Mouse (Mus musculus) midbrain, postnatal 0 days (tissue): ENCODE data around the gene Ahcyl1. TPM values are rescaled to one million over a fixed set of nuclear protein-coding genes. Genes with fewer than 3 reads are reported as not detected.

Source experiments
- ATAC-seq: fragments of 200-750 bp; cut with Nextera tagmentation; 2 replicates; pipeline ENCODE4 v1.8.0; 2017; ENCODE audit warnings: moderate number of reproducible peaks, mild to moderate bottlenecking, moderate TSS enrichment, moderate library complexity; ENCODE audit not compliant: low FRiP score
- DNase-seq: peaks from one replicate; pipeline ENCODE4 v3.0.0-alpha.2; 2015; ENCODE audit warnings: low spot score
- H3K27ac ChIP-seq: fragments of 300-500 bp; sonication (generic); 2 replicates; pipeline ENCODE4 v1.5.1; 2014; ENCODE audit warnings: low read depth, mild to moderate bottlenecking, low read length, mixed read lengths
- H3K27me3 ChIP-seq: fragments of 300-500 bp; sonication (generic); 2 replicates; pipeline ENCODE4 v1.6.1; 2014; ENCODE audit warnings: low read length, control low read depth, mixed read lengths; ENCODE audit not compliant: insufficient read depth
- H3K36me3 ChIP-seq: fragments of 300-500 bp; sonication (generic); 2 replicates; pipeline ENCODE4 v1.6.1; 2014; ENCODE audit warnings: low read length, control low read depth, mixed read lengths; ENCODE audit not compliant: insufficient read depth
- H3K4me1 ChIP-seq: fragments of 300-500 bp; sonication (generic); 2 replicates; pipeline ENCODE4 v1.6.1; 2014; ENCODE audit warnings: mild to moderate bottlenecking, control low read depth, antibody characterized with exemption, low read length, mixed read lengths; ENCODE audit not compliant: insufficient read depth
- H3K4me2 ChIP-seq: fragments of 300-500 bp; sonication (generic); 2 replicates; pipeline ENCODE4 v1.6.1; 2014; ENCODE audit warnings: low read depth, mild to moderate bottlenecking, low read length, mixed read lengths; ENCODE audit not compliant: poor library complexity, severe bottlenecking
- H3K4me3 ChIP-seq: fragments of 300-500 bp; sonication (generic); 2 replicates; pipeline ENCODE4 v1.5.1; 2014; ENCODE audit warnings: low read depth, mild to moderate bottlenecking, low read length, moderate library complexity
- H3K9ac ChIP-seq: fragments of 300-500 bp; sonication (generic); replicated peaks from 2 replicates; pipeline ENCODE4 v1.6.1; 2014; ENCODE audit warnings: mild to moderate bottlenecking, low read length, moderate library complexity, mixed read lengths; ENCODE audit not compliant: poor library complexity, severe bottlenecking
- H3K9me3 ChIP-seq: fragments of 300-500 bp; sonication (generic); 2 replicates; pipeline ENCODE4 v1.6.1; 2016; ENCODE audit warnings: low read length, control low read depth
- CTCF ChIP-seq: IDR thresholded peaks from 2 replicates; pipeline ENCODE4 v1.5.1; 2016; ENCODE audit warnings: antibody characterized with exemption, mild to moderate bottlenecking
- WGBS: fragments of 180-500 bp; shearing (Covaris S2); extraction: QIAGEN DNeasy Blood & Tissue Kit; methylation state at CpG from one replicate; pipeline ENCODE4 v1.1.7; 2014; 5-methylcytosine and 5-hydroxymethylcytosine counted together
- polyA plus RNA-seq: library from polyadenylated mRNA; unstranded; fragments of >200 nt; fragmentation: Nextera tagmentation; extraction: Ambion mirVana; gene quantifications from 2 replicates; pipeline ENCODE4 v1.2.1, GENCODE M21; 2015
- total RNA-seq: library from RNA; depleted of rRNA; stranded (reverse); fragments of >200 nt; gene quantifications from 2 replicates; pipeline ENCODE4 v1.2.3, GENCODE M21; 2014

The Ahcyl1 gene
- total and polyA plus RNA-seq, 2 experiments from 2014 or later: 65.9 to 111 TPM

- no peaks in the 10 kb centered on the region for H3K36me3 ChIP-seq
- WGBS: 36% methylated on average over 3 of the region's 3 CpGs
- H3K4me1 ChIP-seq: no peaks in the 10 kb centered on the region
- H3K27me3 ChIP-seq: no peaks in the 10 kb centered on the region
- no peak overlapping the region for H3K4me2 ChIP-seq
- no peaks in the 10 kb centered on the region for H3K9me3 ChIP-seq
- H3K27ac ChIP-seq: no peak overlapping the region
- H3K4me3 ChIP-seq: no peak overlapping the region
- no peak overlapping the region for H3K9ac ChIP-seq
- DNase-seq: no peak
- no peak for TF ChIP-seq CTCF
- no peak for ATAC-seq
Observed at GRCm38 (mm10) chr3:107709156-107709555, 12.8 kb upstream of the Ahcyl1 start.

GRCm38 (mm10) chr3:107707239-107707638 lies 10.9 kb upstream of the Ahcyl1 start:
- no peak overlapping the region for H3K4me3 ChIP-seq

GRCm38 (mm10) chr3:107706164-107706563 lies 9.8 kb upstream of the Ahcyl1 start:
- 73% methylated on average over 2 of the region's 2 CpGs for WGBS
- no peak for TF ChIP-seq CTCF
- no peak overlapping the region for H3K4me3 ChIP-seq
- no peak for DNase-seq
- H3K4me1 ChIP-seq: no peaks in the 10 kb centered on the region
- no peaks in the 10 kb centered on the region for H3K9me3 ChIP-seq
- H3K36me3 ChIP-seq: no peaks in the 10 kb centered on the region
- H3K27me3 ChIP-seq: no peaks in the 10 kb centered on the region
- no peak overlapping the region for H3K9ac ChIP-seq
- no peak overlapping the region for H3K4me2 ChIP-seq
- ATAC-seq: no peak
- no peak overlapping the region for H3K27ac ChIP-seq

More at GRCm38 (mm10) chr3:107707239-107707638, 10.9 kb upstream of the Ahcyl1 start:
- Histone ChIP-seq H3K36me3 (no peaks in the 10 kb centered on the region), H3K4me2 (no peak overlapping the region), H3K27me3 (no peaks in the 10 kb centered on the region), H3K4me1 (no peaks in the 10 kb centered on the region), H3K9me3 (no peaks in the 10 kb centered on the region), H3K9ac (no peak overlapping the region), H3K27ac (no peak overlapping the region)
- DNase-seq: no peak
- ATAC-seq: no peak
- TF ChIP-seq CTCF: no peak
- WGBS: 86% methylated on average over 4 of the region's 4 CpGs

GRCm38 (mm10) chr3:107704371-107704705 lies 8.0 kb upstream of the Ahcyl1 start:
- ATAC-seq (no peak), DNase-seq (no peak)
- no peak overlapping the region for H3K4me3 ChIP-seq
- H3K4me1 ChIP-seq: no peaks in the 10 kb centered on the region
- no peaks in the 10 kb centered on the region for H3K36me3 ChIP-seq
- no peaks in the 10 kb centered on the region for H3K9me3 ChIP-seq
- TF ChIP-seq CTCF: no peak
- H3K9ac ChIP-seq: no peak overlapping the region
- H3K27ac ChIP-seq: no peak overlapping the region
- 92% methylated on average over 1 of the region's 1 CpGs for WGBS
- no peaks in the 10 kb centered on the region for H3K27me3 ChIP-seq
- H3K4me2 ChIP-seq: no peak overlapping the region

- Histone ChIP-seq H3K9me3 (no peaks in the 10 kb centered on the region), H3K9ac (no peak overlapping the region), H3K27ac (no peak overlapping the region), H3K36me3 (no peaks in the 10 kb centered on the region), H3K4me3 (no peak overlapping the region), H3K27me3 (no peaks in the 10 kb centered on the region), H3K4me2 (no peak overlapping the region), H3K4me1 (no peaks in the 10 kb centered on the region)
- TF ChIP-seq CTCF: no peak
- ATAC-seq (no peak), DNase-seq (no peak)
- WGBS: 76% methylated on average over 7 of the region's 7 CpGs
Observed at GRCm38 (mm10) chr3:107703675-107704370, 7.5 kb upstream of the Ahcyl1 start.

GRCm38 (mm10) chr3:107701767-107702394 lies 5.5 kb upstream of the Ahcyl1 start:
- 88% methylated on average over 1 of the region's 1 CpGs for WGBS

More at GRCm38 (mm10) chr3:107701767-107702394, 5.5 kb upstream of the Ahcyl1 start:
- no peaks in the 10 kb centered on the region for H3K4me1 ChIP-seq
- no peak overlapping the region for H3K27ac ChIP-seq
- H3K27me3 ChIP-seq: no peaks in the 10 kb centered on the region
- ATAC-seq (no peak), DNase-seq (no peak)
- no peaks in the 10 kb centered on the region for H3K9me3 ChIP-seq
- H3K4me3 ChIP-seq: no peak overlapping the region
- no peak for TF ChIP-seq CTCF
- H3K36me3 ChIP-seq: no peaks in the 10 kb centered on the region
- no peak overlapping the region for H3K9ac ChIP-seq
- no peak overlapping the region for H3K4me2 ChIP-seq
